Mouse (Mus musculus) kidney, embryonic 14.5 days (tissue): ENCODE measurements at regions not wholly inside any gene's neighbourhood (a gene's known extent, or its start where the extent isn't known, plus 50 kb on each side); places are given as distances from the start of the nearest gene placed in this dataset.
A peak's percentile ranks its signal among the peaks of the same experiment; 100 is the strongest.

ENCODE experiments used
- ATAC-seq: fragments of 200-750 bp; cut with Nextera tagmentation; 2 replicates; pipeline ENCODE4 v1.8.0; 2017; ENCODE audit warnings: moderate number of reproducible peaks, mild to moderate bottlenecking, moderate TSS enrichment, moderate library complexity; ENCODE audit not compliant: low FRiP score, low TSS enrichment
- H3K27ac ChIP-seq: fragments of 300-500 bp; sonication (generic); 2 replicates; pipeline ENCODE4 v1.5.1; 2014; ENCODE audit warnings: low read depth, mild to moderate bottlenecking, low read length, moderate library complexity, mixed read lengths
- H3K27me3 ChIP-seq: fragments of 300-500 bp; sonication (generic); 2 replicates; pipeline ENCODE4 v1.6.1; 2014; ENCODE audit warnings: mild to moderate bottlenecking, low read length; ENCODE audit not compliant: control insufficient read depth, insufficient read depth
- H3K36me3 ChIP-seq: fragments of 300-500 bp; sonication (generic); 2 replicates; pipeline ENCODE4 v1.6.1; 2014; ENCODE audit warnings: low read length, mixed read lengths; ENCODE audit not compliant: control insufficient read depth, insufficient read depth
- H3K4me1 ChIP-seq: fragments of 300-500 bp; sonication (generic); 2 replicates; pipeline ENCODE4 v1.6.1; 2014; ENCODE audit warnings: low read length, mixed read lengths; ENCODE audit not compliant: control insufficient read depth, insufficient read depth
- H3K4me2 ChIP-seq: fragments of 300-500 bp; sonication (generic); replicated peaks from 2 replicates; pipeline ENCODE4 v1.6.1; 2014; ENCODE audit warnings: low read depth, mild to moderate bottlenecking, low read length
- H3K4me3 ChIP-seq: fragments of 300-500 bp; sonication (generic); 2 replicates; pipeline ENCODE4 v1.5.1; 2014; ENCODE audit warnings: mild to moderate bottlenecking, low read length
- H3K9ac ChIP-seq: fragments of 300-500 bp; sonication (generic); 2 replicates; pipeline ENCODE4 v1.6.1; 2014; ENCODE audit warnings: low read depth, mild to moderate bottlenecking, low read length, moderate library complexity
- H3K9me3 ChIP-seq: fragments of 300-500 bp; sonication (generic); 2 replicates; pipeline ENCODE4 v1.6.1; 2016; ENCODE audit warnings: low read length; ENCODE audit not compliant: control insufficient read depth
- WGBS: fragments of 180-500 bp; shearing (Covaris S2); extraction: QIAGEN DNeasy Blood & Tissue Kit; methylation state at CpG from one replicate; pipeline ENCODE4 v1.1.7; 2014; 5-methylcytosine and 5-hydroxymethylcytosine counted together

- H3K36me3 ChIP-seq: no peaks in the 10 kb centered on the region
- 43% methylated on average over 9 of the region's 9 CpGs for WGBS
- H3K9me3 ChIP-seq: no peaks in the 10 kb centered on the region
- H3K4me1 ChIP-seq: peaks cover 9% of the 10 kb centered on the region; the same call in 1 of the 2 replicates
- no peak overlapping the region for H3K4me3 ChIP-seq
- ATAC-seq: no peak
- H3K27ac ChIP-seq: 0 out of 2 replicates have a peak overlapping the region, but pooled peaks have one; percentile 17
- no peaks in the 10 kb centered on the region; the same call in 1 of the 2 replicates for H3K27me3 ChIP-seq
- H3K9ac ChIP-seq: no peak overlapping the region
- no peak overlapping the region for H3K4me2 ChIP-seq
Measured at GRCm38 (mm10) chr12:110207246-110207852, 71.5 kb upstream of the Dio3 start.

GRCm38 (mm10) chr12:110212716-110213115, 66.2 kb upstream of the Dio3 start:
- H3K36me3 ChIP-seq: no peaks in the 10 kb centered on the region
- no peak overlapping the region for H3K4me2 ChIP-seq
- H3K9ac ChIP-seq: no peak overlapping the region
- WGBS: 78% methylated on average over 4 of the region's 4 CpGs
- no peaks in the 10 kb centered on the region for H3K9me3 ChIP-seq
- H3K4me1 ChIP-seq: 0 out of 2 replicates have a peak, but pooled peaks cover 6% of the 10 kb centered on the region
- H3K27ac ChIP-seq: no peak overlapping the region
- H3K4me3 ChIP-seq: no peak overlapping the region
- no peak for ATAC-seq
- no peaks in the 10 kb centered on the region for H3K27me3 ChIP-seq

GRCm38 (mm10) chr12:110214833-110215232, 64.0 kb upstream of the Dio3 start:
- Histone ChIP-seq H3K4me1 (0 out of 2 replicates have a peak, but pooled peaks cover 6% of the 10 kb centered on the region), H3K4me3 (no peak overlapping the region), H3K36me3 (no peaks in the 10 kb centered on the region), H3K27me3 (no peaks in the 10 kb centered on the region), H3K9me3 (no peaks in the 10 kb centered on the region), H3K9ac (no peak overlapping the region), H3K4me2 (no peak overlapping the region), H3K27ac (no peak overlapping the region)
- WGBS: 16% methylated on average over 8 of the region's 8 CpGs
- peak; percentile 74; the same call in 1 of the 2 replicates for ATAC-seq

GRCm38 (mm10) chr12:110215311-110215710, 63.6 kb upstream of the Dio3 start:
- Histone ChIP-seq H3K9me3 (no peaks in the 10 kb centered on the region), H3K9ac (no peak overlapping the region), H3K27me3 (no peaks in the 10 kb centered on the region), H3K27ac (no peak overlapping the region), H3K4me3 (no peak overlapping the region), H3K36me3 (no peaks in the 10 kb centered on the region), H3K4me1 (0 out of 2 replicates have a peak, but pooled peaks cover 6% of the 10 kb centered on the region), H3K4me2 (no peak overlapping the region)
- WGBS: 48% methylated on average over 6 of the region's 6 CpGs
- peak; percentile 34; the same call in 1 of the 2 replicates for ATAC-seq

- ATAC-seq: no peak
- 89% methylated on average over 8 of the region's 8 CpGs for WGBS
- H3K36me3 ChIP-seq: no peaks in the 10 kb centered on the region
Measured at GRCm38 (mm10) chr12:110219750-110220149, 59.1 kb upstream of the Dio3 start.

GRCm38 (mm10) chr12:110220516-110220915, 58.4 kb upstream of the Dio3 start:
- H3K27me3 ChIP-seq: no peaks in the 10 kb centered on the region
- H3K36me3 ChIP-seq: no peaks in the 10 kb centered on the region
- H3K4me3 ChIP-seq: no peak overlapping the region
- no peaks in the 10 kb centered on the region for H3K4me1 ChIP-seq
- H3K4me2 ChIP-seq: no peak overlapping the region
- no peak for ATAC-seq
- 63% methylated on average over 8 of the region's 8 CpGs for WGBS
- H3K9me3 ChIP-seq: no peaks in the 10 kb centered on the region
- no peak overlapping the region for H3K27ac ChIP-seq
- no peak overlapping the region for H3K9ac ChIP-seq

More at GRCm38 (mm10) chr12:110219750-110220149, 59.1 kb upstream of the Dio3 start:
- Histone ChIP-seq H3K27ac (no peak overlapping the region), H3K27me3 (no peaks in the 10 kb centered on the region), H3K9ac (no peak overlapping the region), H3K4me2 (no peak overlapping the region), H3K4me3 (no peak overlapping the region), H3K9me3 (no peaks in the 10 kb centered on the region), H3K4me1 (0 out of 2 replicates have a peak, but pooled peaks cover 6% of the 10 kb centered on the region)

GRCm38 (mm10) chr12:110221184-110221583, 57.7 kb upstream of the Dio3 start:
- no peak overlapping the region for H3K9ac ChIP-seq
- H3K36me3 ChIP-seq: no peaks in the 10 kb centered on the region
- ATAC-seq: no peak
- no peak overlapping the region for H3K4me2 ChIP-seq
- no peaks in the 10 kb centered on the region for H3K4me1 ChIP-seq
- 63% methylated on average over 4 of the region's 4 CpGs for WGBS
- H3K27me3 ChIP-seq: no peaks in the 10 kb centered on the region
- no peaks in the 10 kb centered on the region for H3K9me3 ChIP-seq
- H3K27ac ChIP-seq: no peak overlapping the region
- no peak overlapping the region for H3K4me3 ChIP-seq

GRCm38 (mm10) chr12:110221679-110222078, 57.2 kb upstream of the Dio3 start:
- Histone ChIP-seq H3K9ac (no peak overlapping the region), H3K36me3 (no peaks in the 10 kb centered on the region), H3K27ac (no peak overlapping the region), H3K9me3 (no peaks in the 10 kb centered on the region), H3K4me1 (no peaks in the 10 kb centered on the region), H3K4me3 (no peak overlapping the region), H3K4me2 (no peak overlapping the region), H3K27me3 (no peaks in the 10 kb centered on the region)
- ATAC-seq: no peak
- 64% methylated on average over 3 of the region's 3 CpGs for WGBS

GRCm38 (mm10) chr12:110224250-110224649, 54.6 kb upstream of the Dio3 start:
- no peaks in the 10 kb centered on the region for H3K9me3 ChIP-seq
- H3K4me1 ChIP-seq: no peaks in the 10 kb centered on the region
- no peaks in the 10 kb centered on the region for H3K36me3 ChIP-seq
- H3K4me3 ChIP-seq: no peak overlapping the region
- H3K9ac ChIP-seq: no peak overlapping the region
- ATAC-seq: no peak
- WGBS: 83% methylated on average over 7 of the region's 7 CpGs
- no peak overlapping the region for H3K27ac ChIP-seq
- no peaks in the 10 kb centered on the region for H3K27me3 ChIP-seq
- H3K4me2 ChIP-seq: no peak overlapping the region
